Mouse (Mus musculus) limb, embryonic 12.5 days (tissue): ENCODE data around the gene Sh3bp2. TPM values are rescaled to one million over a fixed set of nuclear protein-coding genes. Genes with fewer than 3 reads are reported as not detected.
A peak's percentile ranks its signal among the peaks of the same experiment; 100 is the strongest.

ENCODE experiments used
- ATAC-seq: fragments of 200-750 bp; cut with Nextera tagmentation; 2 replicates; pipeline ENCODE4 v1.8.0; 2017; ENCODE audit warnings: low read depth, moderate TSS enrichment; ENCODE audit not compliant: insufficient number of reproducible peaks, insufficient read depth, low FRiP score, low TSS enrichment
- H3K27ac ChIP-seq: fragments of 300-500 bp; sonication (generic); 2 replicates; pipeline ENCODE4 v1.5.1; 2016; ENCODE audit warnings: mild to moderate bottlenecking, moderate library complexity
- H3K27me3 ChIP-seq: fragments of 300-500 bp; sonication (generic); 2 replicates; pipeline ENCODE4 v1.6.1; 2016; ENCODE audit warnings: mild to moderate bottlenecking, moderate library complexity
- H3K36me3 ChIP-seq: fragments of 300-500 bp; sonication (generic); 2 replicates; pipeline ENCODE4 v1.6.1; 2016; ENCODE audit warnings: mild to moderate bottlenecking, moderate library complexity
- H3K4me1 ChIP-seq: fragments of 300-500 bp; sonication (generic); replicated peaks from 2 replicates; pipeline ENCODE4 v1.6.1; 2016
- H3K4me2 ChIP-seq: fragments of 300-500 bp; sonication (generic); 2 replicates; pipeline ENCODE4 v1.6.1; 2016; ENCODE audit warnings: mild to moderate bottlenecking, moderate library complexity
- H3K4me3 ChIP-seq: fragments of 300-500 bp; sonication (generic); replicated peaks from 2 replicates; pipeline ENCODE4 v1.5.1; 2016; ENCODE audit warnings: mild to moderate bottlenecking
- H3K9ac ChIP-seq: fragments of 300-500 bp; sonication (generic); replicated peaks from 2 replicates; pipeline ENCODE4 v1.6.1; 2016; ENCODE audit warnings: mild to moderate bottlenecking, moderate library complexity
- H3K9me3 ChIP-seq: fragments of 300-500 bp; sonication (generic); 2 replicates; pipeline ENCODE4 v1.6.1; 2016; ENCODE audit warnings: mild to moderate bottlenecking, moderate library complexity
- WGBS: fragments of 180-500 bp; shearing (Covaris S2); methylation state at CpG from one replicate; pipeline ENCODE4 v1.1.7; 2016; 5-methylcytosine and 5-hydroxymethylcytosine counted together
- polyA plus RNA-seq: library from polyadenylated mRNA; unstranded; fragments of >200 nt; fragmentation: Nextera tagmentation; extraction: Ambion mirVana; gene quantifications from 2 replicates; pipeline ENCODE4 v1.2.1, GENCODE M21; 2016

Gene Sh3bp2
- 9.7 and 12.0 TPM in 2 replicates for polyA plus RNA-seq

DNA sequence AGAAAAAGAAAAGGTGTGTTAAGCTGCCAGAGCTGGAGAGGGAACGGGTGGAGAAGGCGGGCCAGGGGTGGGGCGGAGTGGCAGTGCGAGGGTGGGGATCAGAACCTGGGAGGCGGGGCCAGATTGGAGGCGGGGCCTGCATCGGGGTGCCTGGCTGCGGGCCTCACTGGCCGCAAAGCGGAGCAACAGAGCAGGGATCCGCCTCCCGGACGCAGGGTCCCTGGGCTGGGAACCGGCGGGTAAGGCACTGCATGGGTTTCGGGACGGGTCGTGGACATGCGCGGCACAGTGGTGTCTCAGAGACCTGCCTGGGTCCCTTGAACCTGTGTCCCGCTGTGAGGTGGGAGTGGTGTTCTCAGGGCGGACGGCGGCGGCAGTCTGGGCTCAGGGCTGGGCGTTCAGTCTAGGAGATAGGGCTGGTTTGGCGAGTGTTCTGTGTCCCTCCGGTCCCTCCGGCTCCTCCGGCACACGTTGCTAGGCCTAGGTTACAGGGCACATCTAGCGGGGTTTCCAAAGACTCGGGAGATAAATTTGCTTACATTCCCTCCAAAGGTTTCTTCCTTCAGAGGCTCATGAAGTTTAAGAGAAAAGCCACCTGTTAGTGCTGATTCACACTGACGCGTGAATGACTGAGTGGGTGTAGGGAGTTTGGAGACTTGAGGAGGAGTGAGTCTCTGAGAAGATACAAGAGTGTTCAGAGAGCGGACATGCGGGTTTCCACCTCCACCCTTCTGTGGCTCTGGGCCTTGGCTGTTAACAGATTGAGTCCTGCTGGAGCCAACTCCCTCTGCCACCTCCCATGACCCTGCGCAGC lies at the start of gene Sh3bp2:
Gene Sh3bp2 (plus strand): TSS at position 176 of the 814 bp plus-strand sequence.
- no peaks in the 10 kb centered on the region for H3K4me1 ChIP-seq
- WGBS, result 3% methylated on average over 38 of the region's 38 CpGs
- peak within 1 kb of the TSS; percentile 48 for H3K4me3 ChIP-seq
- no peaks in the 10 kb centered on the region for H3K9me3 ChIP-seq
- H3K4me2 ChIP-seq, result peak within 1 kb of the TSS; percentile 71
- H3K9ac ChIP-seq, result peak within 1 kb of the TSS; percentile 44; the same call in 1 of the 2 replicates
- no peak within 1 kb of the TSS for H3K27ac ChIP-seq
- ATAC-seq, result peak; percentile 87
- H3K27me3 ChIP-seq, result peaks cover 20% of the 10 kb centered on the region; the same call in 1 of the 2 replicates
- H3K36me3 ChIP-seq, result no peaks in the 10 kb centered on the region

DNA sequence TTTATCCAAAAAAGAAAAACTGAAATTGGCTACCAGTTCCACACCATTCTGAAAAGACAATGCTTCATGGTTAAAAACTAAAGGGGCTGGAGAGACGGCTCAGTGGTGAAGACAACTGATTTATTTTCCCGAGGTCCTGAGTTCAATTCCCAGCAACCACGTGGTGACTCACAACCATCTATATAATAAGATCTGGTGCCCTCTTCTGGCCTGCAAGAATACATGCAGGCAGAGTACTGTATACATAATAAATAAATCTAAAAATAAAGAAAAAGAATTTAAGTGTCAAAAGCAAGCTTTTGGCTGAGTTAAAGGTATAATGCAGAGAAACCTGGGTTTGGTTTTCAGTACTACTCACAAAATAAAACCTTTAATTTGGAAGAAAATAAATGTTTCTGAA lies 44.7 kb upstream of the Sh3bp2 start:
- no peaks in the 10 kb centered on the region for H3K9me3 ChIP-seq
- no peak for ATAC-seq
- H3K27ac ChIP-seq, result no peak overlapping the region
- H3K36me3 ChIP-seq, result peaks cover 94% of the 10 kb centered on the region
- no peaks in the 10 kb centered on the region for H3K27me3 ChIP-seq
- H3K4me3 ChIP-seq, result no peak overlapping the region
- no peak overlapping the region for H3K9ac ChIP-seq
- no peak overlapping the region for H3K4me2 ChIP-seq
- H3K4me1 ChIP-seq, result no peaks in the 10 kb centered on the region
- 82% methylated on average over 3 of the region's 3 CpGs for WGBS

DNA sequence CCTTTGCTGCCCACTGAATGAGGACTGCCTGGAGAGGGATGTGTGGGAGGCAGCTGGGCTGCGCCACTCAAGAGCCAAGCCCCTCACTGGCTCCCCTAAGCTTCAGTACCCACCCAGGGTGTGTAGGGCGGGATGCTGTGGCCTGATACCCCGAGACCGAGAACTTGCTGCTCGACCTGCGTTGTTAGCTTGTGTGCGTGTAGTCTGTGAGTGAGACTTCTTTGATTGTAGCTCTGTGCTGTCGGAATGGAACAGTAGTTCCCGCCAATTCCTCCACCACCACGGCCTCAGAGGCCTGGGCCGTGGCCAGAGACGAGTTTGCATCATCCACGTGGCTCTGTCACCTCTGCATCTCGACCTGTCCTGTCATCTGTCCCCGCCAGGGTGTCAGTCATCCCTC lies 39.9 kb upstream of the Sh3bp2 start:
- no peak overlapping the region for H3K4me2 ChIP-seq
- no peak overlapping the region for H3K27ac ChIP-seq
- no peaks in the 10 kb centered on the region for H3K4me1 ChIP-seq
- no peaks in the 10 kb centered on the region for H3K27me3 ChIP-seq
- no peaks in the 10 kb centered on the region for H3K9me3 ChIP-seq
- no peak overlapping the region for H3K4me3 ChIP-seq
- H3K9ac ChIP-seq, result no peak overlapping the region
- H3K36me3 ChIP-seq, result peaks cover 66% of the 10 kb centered on the region
- WGBS, result 96% methylated on average over 15 of the region's 15 CpGs
- ATAC-seq, result no peak

DNA sequence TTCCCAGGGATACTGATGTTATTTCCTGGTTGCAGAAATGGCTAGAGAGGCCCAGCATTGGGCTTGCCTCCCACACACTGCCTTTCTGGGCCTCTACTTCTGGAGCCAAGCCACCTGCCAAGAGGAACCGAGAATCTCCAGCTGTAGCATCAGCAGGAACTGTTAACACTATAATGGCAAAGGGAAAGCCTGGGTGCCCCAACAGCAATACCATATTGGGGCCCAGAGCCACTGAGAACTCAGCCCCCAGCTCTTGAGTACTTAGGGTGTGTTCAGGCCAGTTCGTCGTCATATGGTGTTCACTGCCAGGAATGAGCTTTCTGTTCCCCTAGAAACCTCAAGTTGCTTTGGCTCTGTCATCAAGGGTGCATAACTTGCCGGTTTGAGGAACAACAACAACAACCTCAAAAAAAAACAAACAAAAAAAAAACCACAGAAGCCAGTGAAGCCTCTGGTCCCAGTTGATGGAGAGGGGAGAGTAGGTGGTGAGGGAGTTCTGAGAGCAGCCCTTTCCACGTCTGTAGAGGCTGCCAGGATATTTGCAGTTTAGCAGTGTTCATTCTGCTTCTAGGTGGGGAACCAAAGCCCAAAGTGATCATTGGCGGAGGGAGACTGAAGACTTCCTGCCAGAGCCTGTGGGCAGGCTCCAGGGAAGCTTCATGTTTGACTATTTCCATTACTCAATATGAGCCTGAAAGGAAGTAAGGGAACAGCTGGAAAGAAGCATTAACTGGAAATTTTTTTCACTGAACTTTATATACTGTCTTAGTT lies 38.1 kb upstream of the Sh3bp2 start:
- no peaks in the 10 kb centered on the region for H3K27me3 ChIP-seq
- WGBS, result 82% methylated on average over 6 of the region's 6 CpGs
- ATAC-seq, result no peak
- H3K4me3 ChIP-seq, result no peak overlapping the region
- no peaks in the 10 kb centered on the region for H3K4me1 ChIP-seq
- H3K36me3 ChIP-seq, result peaks cover 49% of the 10 kb centered on the region
- H3K4me2 ChIP-seq, result no peak overlapping the region
- no peaks in the 10 kb centered on the region for H3K9me3 ChIP-seq
- no peak overlapping the region for H3K9ac ChIP-seq
- no peak overlapping the region for H3K27ac ChIP-seq

DNA sequence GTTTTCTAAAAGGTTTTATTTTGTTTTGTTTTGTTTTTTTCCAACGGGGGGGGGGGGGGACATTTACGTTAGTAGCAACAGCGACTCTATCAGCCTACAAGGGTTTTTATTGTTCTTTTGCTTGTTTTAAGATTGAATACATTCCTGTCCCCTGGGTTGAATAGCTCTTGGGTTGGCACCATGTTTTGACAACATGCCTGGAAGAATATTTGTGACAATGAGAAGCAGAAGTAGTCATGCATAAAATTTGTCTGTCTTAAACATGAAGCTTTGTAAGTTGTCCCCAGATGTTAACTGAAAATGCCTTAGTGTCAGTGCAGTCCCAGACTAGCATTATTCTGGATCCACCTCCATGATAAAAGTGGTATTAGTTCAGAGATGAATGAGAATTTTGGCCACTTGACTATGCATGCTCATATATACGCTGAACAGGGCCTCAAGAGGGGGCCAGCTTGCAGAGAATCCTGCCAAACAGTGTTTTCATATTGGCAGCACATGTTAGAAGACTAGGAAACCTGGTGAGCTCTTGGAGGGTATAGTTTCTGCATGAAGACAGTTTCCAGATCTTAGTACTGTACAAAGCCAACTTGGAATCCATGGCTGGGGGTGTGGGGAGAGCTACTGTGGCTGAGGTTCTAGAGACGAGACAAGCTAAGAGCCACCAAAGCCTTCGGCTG lies 36.8 kb upstream of the Sh3bp2 start:
- peaks cover 36% of the 10 kb centered on the region for H3K36me3 ChIP-seq
- H3K9me3 ChIP-seq, result no peaks in the 10 kb centered on the region
- H3K4me1 ChIP-seq, result no peaks in the 10 kb centered on the region
- no peak overlapping the region for H3K27ac ChIP-seq
- H3K4me2 ChIP-seq, result no peak overlapping the region
- H3K4me3 ChIP-seq, result no peak overlapping the region
- WGBS, result 81% methylated on average over 6 of the region's 6 CpGs
- no peak overlapping the region for H3K9ac ChIP-seq
- ATAC-seq, result no peak
- H3K27me3 ChIP-seq, result no peaks in the 10 kb centered on the region

DNA sequence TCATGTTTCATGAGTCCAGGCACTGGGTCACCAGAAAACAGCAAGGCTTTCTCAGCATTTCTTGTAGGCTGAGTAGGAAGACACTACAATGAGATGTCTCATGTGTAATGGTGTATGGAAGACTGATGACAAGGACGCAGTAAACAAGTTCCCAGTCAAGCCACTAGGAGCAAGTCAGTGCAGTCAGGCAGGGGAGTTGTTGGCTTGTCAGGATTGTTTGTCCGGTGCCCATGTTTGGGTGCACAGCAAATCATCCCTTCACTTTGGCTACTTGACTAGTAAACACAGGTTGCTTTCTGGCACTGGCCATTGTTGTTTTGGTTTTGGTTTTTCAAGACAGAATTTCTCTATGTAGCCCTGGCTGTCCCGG lies 36.2 kb upstream of the Sh3bp2 start:
- 89% methylated on average over 3 of the region's 3 CpGs for whole genome bisulfite sequencing
- Histone ChIP-seq H3K4me3 (no peak overlapping the region), H3K27ac (no peak overlapping the region), H3K36me3 (peaks cover 33% of the 10 kb centered on the region), H3K9ac (no peak overlapping the region), H3K4me2 (no peak overlapping the region), H3K27me3 (no peaks in the 10 kb centered on the region), H3K9me3 (no peaks in the 10 kb centered on the region), H3K4me1 (no peaks in the 10 kb centered on the region)
- no peak for ATAC-seq

DNA sequence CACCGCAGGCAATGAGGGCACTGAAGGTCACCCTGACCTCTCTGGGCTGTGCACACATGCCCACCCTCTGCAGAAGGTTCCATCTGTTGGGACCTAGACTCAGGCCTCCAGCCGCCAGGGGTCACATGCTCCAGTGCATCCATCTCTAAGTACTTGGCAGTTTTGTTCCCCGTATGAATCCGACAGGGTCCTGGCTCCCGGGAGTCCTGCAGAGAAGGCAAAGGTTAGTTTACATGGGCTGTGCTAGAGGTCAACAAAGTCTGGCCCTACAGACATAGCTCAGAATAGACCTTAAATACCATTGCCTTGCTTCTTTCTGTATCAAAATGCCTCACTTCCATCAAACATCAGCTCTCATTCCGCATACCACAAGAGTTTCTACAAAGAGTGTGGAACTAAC lies 28.9 kb upstream of the Sh3bp2 start:
- ATAC-seq, result no peak
- no peaks in the 10 kb centered on the region for H3K36me3 ChIP-seq
- no peak overlapping the region for H3K9ac ChIP-seq

DNA sequence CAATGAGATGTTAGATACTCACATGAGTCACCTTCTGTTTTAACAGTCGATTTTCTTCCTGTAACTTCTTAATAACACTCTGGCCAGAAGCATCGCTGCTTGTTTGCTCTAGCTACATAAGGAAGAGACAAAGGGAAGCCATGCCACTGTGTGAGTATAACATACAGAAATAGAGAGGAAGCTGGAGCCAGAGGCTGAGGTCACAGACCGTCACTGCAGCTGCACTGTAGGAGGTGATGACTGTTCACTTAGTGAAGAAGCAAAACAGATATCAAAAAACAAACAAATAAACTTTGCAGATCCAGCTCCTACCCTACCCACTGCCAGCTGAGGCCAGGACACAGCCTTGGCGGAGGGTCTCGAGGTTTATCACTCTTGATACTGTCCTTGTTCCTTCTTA lies 24.8 kb upstream of the Sh3bp2 start:
- WGBS, result 75% methylated on average over 5 of the region's 5 CpGs

More for the DNA sequence above, 28.9 kb upstream of the Sh3bp2 start:
- 88% methylated on average over 6 of the region's 6 CpGs for WGBS
- Histone ChIP-seq H3K27ac (no peak overlapping the region), H3K9me3 (no peaks in the 10 kb centered on the region), H3K4me2 (no peak overlapping the region), H3K4me3 (no peak overlapping the region), H3K27me3 (no peaks in the 10 kb centered on the region), H3K4me1 (no peaks in the 10 kb centered on the region)

DNA sequence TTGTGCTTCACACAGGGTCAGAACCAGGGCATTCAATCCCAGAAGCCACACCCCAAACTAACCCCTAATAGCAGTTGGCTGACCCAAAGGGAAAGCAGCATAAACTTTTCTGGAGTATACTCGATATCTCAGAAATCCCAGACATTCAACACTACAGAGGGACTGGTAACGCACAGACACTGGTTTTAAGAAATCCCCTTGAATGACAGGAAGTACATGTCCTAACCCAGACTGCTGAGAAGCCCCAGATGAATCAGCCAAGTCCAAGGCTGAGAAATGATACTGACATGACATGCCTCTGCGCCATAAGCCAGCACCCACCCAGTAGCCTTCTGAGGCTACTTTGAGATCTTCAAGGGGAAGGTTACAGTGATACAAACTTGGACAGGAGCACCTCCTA lies 24.1 kb upstream of the Sh3bp2 start:
- Histone ChIP-seq H3K4me3 (no peak overlapping the region), H3K27ac (no peak overlapping the region), H3K4me2 (no peak overlapping the region), H3K36me3 (no peaks in the 10 kb centered on the region), H3K9ac (no peak overlapping the region), H3K27me3 (no peaks in the 10 kb centered on the region), H3K4me1 (no peaks in the 10 kb centered on the region), H3K9me3 (no peaks in the 10 kb centered on the region)
- WGBS, result 90% methylated on average over 3 of the region's 3 CpGs
- no peak for ATAC-seq

More for the DNA sequence above, 24.8 kb upstream of the Sh3bp2 start:
- Histone ChIP-seq H3K4me2 (no peak overlapping the region), H3K4me3 (no peak overlapping the region), H3K27me3 (no peaks in the 10 kb centered on the region), H3K4me1 (no peaks in the 10 kb centered on the region), H3K9ac (no peak overlapping the region), H3K36me3 (no peaks in the 10 kb centered on the region), H3K9me3 (no peaks in the 10 kb centered on the region), H3K27ac (no peak overlapping the region)
- no peak for ATAC-seq

DNA sequence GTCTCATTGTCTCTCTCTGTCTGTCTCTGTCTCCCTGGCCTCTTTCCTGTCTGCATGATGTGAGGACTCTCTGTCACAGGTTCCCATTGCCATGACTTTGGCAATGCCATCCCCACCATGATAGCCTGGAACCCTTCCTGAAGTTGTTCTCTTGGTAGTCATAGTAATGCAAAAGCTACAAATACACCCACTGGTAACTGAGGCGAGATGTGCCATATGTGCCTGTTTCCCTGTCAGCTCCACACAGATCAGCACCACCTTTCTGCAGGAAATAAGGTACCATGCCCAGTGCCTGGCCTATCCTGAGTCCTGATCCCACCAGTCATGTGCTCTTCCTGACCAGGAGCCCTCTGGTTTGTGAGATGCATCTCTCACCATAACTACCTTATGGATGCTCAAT lies 23.2 kb upstream of the Sh3bp2 start:
- Histone ChIP-seq H3K36me3 (no peaks in the 10 kb centered on the region), H3K27ac (no peak overlapping the region), H3K9me3 (no peaks in the 10 kb centered on the region), H3K4me2 (no peak overlapping the region), H3K4me1 (no peaks in the 10 kb centered on the region), H3K27me3 (no peaks in the 10 kb centered on the region), H3K9ac (no peak overlapping the region), H3K4me3 (no peak overlapping the region)
- no peak for ATAC-seq
- WGBS, result 91% methylated on average over 1 of the region's 1 CpGs

DNA sequence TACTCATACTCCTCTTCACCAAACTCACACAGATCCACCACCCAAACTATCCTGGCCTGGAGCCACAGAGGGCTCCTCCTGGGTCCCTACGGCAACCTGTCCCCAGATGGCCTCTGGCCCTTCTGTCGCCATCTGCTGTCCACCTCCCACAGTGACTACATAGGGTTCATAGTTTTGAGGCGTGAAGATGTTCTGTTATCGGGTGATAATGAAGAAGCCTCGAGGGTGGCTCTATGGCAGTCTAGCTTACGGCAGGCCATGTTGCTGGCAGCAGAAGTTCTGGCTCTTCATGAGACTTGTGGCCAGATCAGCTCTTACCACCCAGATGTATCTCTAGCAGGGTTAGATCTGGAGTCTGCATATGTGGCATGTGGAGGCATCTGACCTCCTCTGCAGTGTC lies 22.8 kb upstream of the Sh3bp2 start:
- Histone ChIP-seq H3K4me3 (no peak overlapping the region), H3K36me3 (no peaks in the 10 kb centered on the region), H3K9ac (no peak overlapping the region), H3K27me3 (no peaks in the 10 kb centered on the region), H3K4me2 (no peak overlapping the region), H3K27ac (no peak overlapping the region), H3K4me1 (no peaks in the 10 kb centered on the region), H3K9me3 (no peaks in the 10 kb centered on the region)
- no peak for ATAC-seq
- WGBS, result 79% methylated on average over 6 of the region's 6 CpGs
